Mouse (Mus musculus) olfactory bulb, adult 2 months (tissue): ENCODE data around the gene Cpox.

Source experiments
- CTCF ChIP-seq: fragments of 200-500 bp; IDR thresholded peaks from 2 replicates; pipeline ENCODE4 v1.5.1; 2012; ENCODE audit warnings: low read depth, mild to moderate bottlenecking, low read length, moderate library complexity; ENCODE audit not compliant: insufficient read depth
- POLR2A ChIP-seq: fragments of 200-500 bp; IDR thresholded peaks from 2 replicates; pipeline ENCODE4 v1.6.1; 2012; ENCODE audit warnings: mild to moderate bottlenecking, low read depth, low read length, moderate library complexity; ENCODE audit not compliant: insufficient read depth

DNA sequence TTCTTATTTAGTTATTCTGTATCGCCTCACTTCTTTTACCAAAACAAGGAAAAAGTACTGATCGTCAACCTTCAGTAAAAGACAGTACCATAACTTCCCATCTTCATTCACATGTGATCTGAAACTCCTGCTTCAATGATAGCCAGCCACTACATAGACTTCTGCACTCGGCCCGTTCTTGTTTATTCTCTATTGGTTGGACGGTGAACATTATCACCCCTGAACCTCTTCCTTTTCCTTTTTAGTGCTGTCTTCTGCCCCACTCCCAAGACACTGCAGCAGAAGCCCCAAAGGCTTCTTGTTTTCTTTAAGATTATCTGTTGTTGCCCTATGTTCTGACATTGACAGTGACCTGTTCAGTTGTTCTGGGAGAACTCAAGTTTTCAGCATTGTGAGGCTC, 41.1 kb upstream of the Cpox start:
- TF ChIP-seq POLR2A (no peak), CTCF (no peak)
